Mouse (Mus musculus) gastrocnemius, postnatal 4 days (tissue): ENCODE measurements at regions not wholly inside any gene's neighbourhood (a gene's known extent, or its start where the extent isn't known, plus 50 kb on each side); places are given as distances from the start of the nearest gene placed in this dataset.

Experiments used
- DNase-seq, 2 experiments: peaks; one replicate each; pipeline ENCODE4 v3.0.0; 2021 to 2022; ENCODE audit warnings: low spot score in 2 of 2, mixed read lengths in 2 of 2

DNA sequence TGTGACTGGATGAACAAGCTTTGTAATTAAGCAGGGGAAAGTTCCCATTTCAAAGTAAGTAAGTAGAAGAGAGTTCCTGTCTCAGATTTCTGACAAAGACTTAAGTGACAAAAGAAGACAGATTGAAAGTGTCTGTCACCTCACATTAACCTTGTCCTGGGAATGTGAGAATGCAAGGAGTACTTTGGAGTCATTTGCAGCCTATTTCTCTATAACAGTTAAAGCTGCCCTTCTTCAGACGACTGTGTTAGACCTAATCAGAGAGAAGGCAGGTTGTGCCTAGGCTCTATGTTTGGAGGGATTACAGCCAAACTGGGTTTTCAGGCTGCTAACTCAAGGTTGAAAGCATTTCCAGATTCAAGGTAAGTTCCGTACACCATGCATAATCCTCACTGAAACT, 446.5 kb downstream of the Pdgfc start:
- DNase-seq = no peak

DNA sequence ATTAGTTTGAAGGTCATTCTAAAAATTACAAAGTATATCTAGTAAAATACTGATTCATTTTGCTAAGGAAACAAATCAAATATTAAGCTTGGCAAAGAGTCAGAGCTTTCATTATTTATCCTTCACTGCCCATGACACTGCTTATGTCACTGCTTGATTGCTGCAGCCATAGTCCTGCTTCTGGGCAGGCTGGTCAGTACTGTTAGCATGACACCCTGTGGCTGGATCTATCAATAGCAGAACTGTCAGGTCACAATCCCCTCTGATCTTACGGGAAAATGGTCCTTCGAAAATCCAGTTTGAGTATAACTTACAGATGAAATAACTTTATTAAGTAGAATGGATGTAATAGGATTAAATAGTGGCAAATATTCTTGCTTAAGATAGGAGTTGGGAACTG, 447.1 kb downstream of the Pdgfc start:
- no peak for DNase-seq

- DNase-seq = no peak
These were observed 427.1 kb upstream of the Ctso start for GRCm38 (mm10) chr3:81505316-81505715.

GRCm38 (mm10) chr3:81508611-81509010, 423.8 kb upstream of the Ctso start:
- no peak for DNase-seq

DNA sequence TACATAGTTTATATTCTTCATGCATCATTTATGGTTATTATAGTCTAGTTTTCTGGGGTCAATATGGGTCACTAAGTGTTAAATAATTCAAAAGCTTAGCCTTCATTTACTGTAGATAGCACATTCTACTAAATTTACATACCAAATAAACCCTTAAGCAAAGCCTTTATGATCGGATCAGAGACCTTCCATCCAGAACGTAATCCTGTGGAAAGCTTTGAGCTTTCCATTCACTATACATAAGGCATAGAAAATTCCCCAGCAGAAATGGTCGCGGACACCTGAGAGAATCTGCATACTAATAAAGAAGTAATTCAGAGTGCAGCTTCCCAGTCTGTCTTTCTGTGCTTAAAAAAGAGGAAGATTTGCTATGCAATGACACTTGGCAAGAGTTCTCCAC, 410.6 kb upstream of the Ctso start:
- DNase-seq = no peak

DNA sequence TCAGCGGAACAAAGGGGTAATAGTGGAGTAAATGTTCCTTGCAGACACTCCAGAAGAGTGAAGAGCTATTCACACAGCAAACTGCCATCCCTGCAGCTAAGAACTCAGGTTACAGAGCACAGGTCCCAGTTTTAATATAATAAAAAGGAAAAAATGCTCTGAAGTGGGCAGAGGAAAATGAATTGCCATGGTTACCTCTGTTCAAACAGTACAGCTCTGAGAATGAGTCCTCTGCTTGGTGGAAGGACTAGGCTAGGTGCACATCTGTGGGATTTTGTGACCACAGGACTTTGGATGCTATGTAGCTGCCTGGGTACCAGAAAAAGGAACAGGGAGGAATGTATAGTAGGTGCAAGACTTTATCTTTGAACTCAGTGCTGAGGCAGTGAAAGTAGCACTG, 401.5 kb upstream of the Ctso start:
- no peak for DNase-seq

DNA sequence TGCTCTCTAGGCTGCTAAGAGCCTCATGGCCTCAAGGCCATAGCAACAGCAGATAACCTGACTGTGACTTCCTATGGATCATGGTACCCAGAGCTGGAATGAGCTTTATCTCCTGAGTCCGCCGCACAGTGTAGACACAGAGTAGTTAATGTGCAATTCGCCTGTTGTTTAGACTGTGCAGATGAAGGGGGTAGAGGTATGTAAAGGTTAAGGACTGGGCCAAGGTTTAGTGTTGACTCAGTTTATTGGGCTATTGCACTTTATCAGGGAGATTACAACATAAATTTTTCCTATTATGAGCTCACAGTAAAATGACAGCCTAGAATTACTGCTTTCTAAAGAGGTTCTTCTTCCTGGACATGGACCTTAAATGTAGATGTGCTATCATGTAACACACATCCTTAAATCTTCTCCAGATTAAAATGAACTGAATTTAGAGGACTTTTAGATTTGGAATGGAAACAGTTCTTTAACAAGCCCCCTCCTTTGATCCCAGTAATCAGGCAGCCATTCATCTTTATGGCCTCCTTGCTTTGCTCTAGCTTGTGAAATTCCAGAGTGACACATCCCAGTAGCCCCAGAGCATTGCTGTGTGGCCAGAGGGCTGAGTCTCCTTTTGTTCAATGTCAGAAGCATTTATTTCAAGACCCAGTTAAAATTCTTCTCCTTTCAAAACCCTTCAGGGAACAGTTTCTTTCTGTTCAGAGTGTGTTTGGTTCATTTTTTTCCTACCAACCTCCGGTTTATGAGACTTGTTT, 396.8 kb upstream of the Ctso start:
- DNase-seq = no peak

DNA sequence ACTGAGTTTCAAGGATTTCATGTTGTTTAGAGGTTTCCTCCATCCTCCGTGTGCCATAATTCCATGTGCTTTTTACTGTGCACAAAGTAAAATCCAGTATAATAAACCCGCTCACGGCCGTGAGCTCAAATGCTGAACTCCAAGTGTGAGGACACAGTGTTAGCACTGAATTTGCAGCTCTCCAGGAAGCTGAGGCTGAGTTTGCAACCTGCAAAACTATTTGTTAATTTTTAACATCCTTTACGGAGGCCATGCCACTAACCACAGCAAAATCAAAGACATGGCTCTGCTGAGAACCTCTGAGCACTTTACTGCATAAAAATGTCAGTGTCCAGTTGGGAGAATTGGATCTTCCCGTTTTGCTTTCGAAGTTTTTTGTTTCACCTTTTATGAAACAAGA, 377.6 kb upstream of the Ctso start:
- DNase-seq = no peak

GRCm38 (mm10) chr3:81562610-81563258, 369.7 kb upstream of the Ctso start:
- DNase-seq = no peak

GRCm38 (mm10) chr3:81563858-81564756, 368.3 kb upstream of the Ctso start:
- DNase-seq = no peak

GRCm38 (mm10) chr3:81564757-81565063, 367.7 kb upstream of the Ctso start:
- DNase-seq = no peak

- DNase-seq = no peak
These were observed 348.9 kb upstream of the Ctso start for GRCm38 (mm10) chr3:81583387-81584027.

GRCm38 (mm10) chr3:81589109-81589508, 343.3 kb upstream of the Ctso start:
- no peak for DNase-seq

DNA sequence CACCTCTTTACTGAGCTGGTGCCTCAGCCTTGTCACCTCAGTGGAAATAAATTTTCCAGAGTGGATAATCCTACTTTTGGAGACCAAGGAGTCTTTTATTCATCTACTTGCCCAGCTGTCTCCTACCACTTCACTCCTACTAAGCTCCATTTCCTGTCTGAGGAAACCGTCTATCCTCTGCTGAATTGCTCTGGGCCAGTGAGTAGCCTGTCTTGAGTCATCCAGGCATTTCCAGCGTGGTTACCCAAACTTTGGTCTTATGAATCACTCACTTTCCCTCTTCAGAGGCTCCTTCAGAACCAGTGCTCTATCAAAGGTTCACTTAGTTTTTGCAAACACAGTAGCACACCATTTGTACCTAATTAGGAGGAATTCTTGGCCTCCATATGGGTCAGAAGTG, 303.2 kb upstream of the Ctso start:
- DNase-seq = no peak

GRCm38 (mm10) chr3:81658490-81658889, 273.9 kb upstream of the Ctso start:
- DNase-seq = no peak

GRCm38 (mm10) chr3:81661620-81662019, 270.8 kb upstream of the Ctso start:
- DNase-seq = no peak

DNA sequence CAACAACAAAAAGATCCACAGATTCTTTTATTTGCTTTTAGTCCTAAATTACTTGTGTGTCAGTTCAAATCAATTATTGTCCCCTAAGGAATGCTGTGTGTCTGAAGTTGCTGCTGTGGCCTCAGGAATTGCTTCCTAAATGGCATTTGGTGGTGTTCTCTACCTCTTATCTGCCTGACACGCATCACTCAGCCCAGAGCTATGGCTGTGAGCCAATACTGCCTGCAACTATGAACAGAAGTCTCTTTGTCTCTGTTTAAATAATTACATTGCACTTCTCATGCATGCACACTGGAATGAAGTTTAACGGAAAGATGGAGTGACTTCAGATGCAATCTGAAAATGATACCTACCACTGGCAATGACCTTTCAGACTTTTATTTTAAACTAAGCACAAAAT, 266.1 kb upstream of the Ctso start:
- DNase-seq = no peak

DNA sequence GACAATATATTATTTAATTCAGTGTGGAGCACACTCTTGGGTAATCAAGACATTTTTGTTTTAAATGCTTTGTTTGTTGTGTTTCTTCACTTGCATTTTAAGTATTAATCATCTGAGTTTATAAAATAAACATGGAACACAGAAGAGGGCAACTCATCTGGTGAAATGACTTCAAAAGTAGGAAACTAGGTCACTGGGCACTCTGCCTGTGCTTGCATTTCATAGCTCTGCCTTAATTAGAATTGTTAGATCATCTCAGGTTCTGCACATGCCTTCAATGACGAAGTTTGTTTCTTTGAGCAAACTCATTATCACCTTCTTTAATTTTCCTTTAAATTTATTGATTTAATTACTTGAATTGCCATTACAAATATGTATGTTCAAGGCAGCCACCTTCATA, 255.8 kb upstream of the Ctso start:
- DNase-seq = no peak

GRCm38 (mm10) chr3:81701974-81702697, 230.3 kb upstream of the Ctso start:
- no peak for DNase-seq

- DNase-seq = no peak
These were observed 213.5 kb upstream of the Ctso start for GRCm38 (mm10) chr3:81718911-81719310.

DNA sequence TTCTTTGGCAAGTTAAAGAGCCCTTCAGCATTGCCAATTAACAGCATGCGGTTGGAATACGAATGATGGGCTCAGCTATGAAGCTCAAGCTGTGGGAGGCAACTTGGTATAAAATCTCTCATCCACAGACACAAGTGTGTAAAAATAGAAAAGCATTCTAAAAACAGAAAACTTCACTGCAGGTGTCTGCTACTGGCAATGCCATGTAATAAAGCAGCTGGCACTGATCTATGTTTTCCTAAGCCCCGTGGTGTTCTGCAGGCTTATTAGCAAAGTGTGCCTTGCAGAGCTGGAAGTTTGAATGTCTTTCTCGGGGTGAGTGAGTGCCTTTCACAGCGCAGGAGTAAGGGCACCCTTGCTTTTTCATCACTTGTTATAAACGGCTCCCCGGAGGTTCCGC, 196.9 kb upstream of the Ctso start:
- no peak for DNase-seq
